Mouse (Mus musculus) midbrain, embryonic 12.5 days (tissue): ENCODE measurements at regions not wholly inside any gene's neighbourhood (a gene's known extent, or its start where the extent isn't known, plus 50 kb on each side); places are given as distances from the start of the nearest gene placed in this dataset.

ENCODE experiments used
- ATAC-seq: fragments of 200-750 bp; cut with Nextera tagmentation; 2 replicates; pipeline ENCODE4 v1.8.0; 2017; ENCODE audit warnings: low read depth, moderate TSS enrichment, moderate library complexity; ENCODE audit not compliant: low FRiP score
- H3K27ac ChIP-seq: fragments of 300-500 bp; sonication (generic); replicated peaks from 2 replicates; pipeline ENCODE4 v1.5.1; 2016; ENCODE audit warnings: mild to moderate bottlenecking
- H3K27me3 ChIP-seq: fragments of 300-500 bp; sonication (generic); 2 replicates; pipeline ENCODE4 v1.6.1; 2016; ENCODE audit warnings: mild to moderate bottlenecking
- H3K36me3 ChIP-seq: fragments of 300-500 bp; sonication (generic); 2 replicates; pipeline ENCODE4 v1.6.1; 2016
- H3K4me1 ChIP-seq: fragments of 300-500 bp; sonication (generic); 2 replicates; pipeline ENCODE4 v1.6.1; 2016
- H3K4me2 ChIP-seq: fragments of 300-500 bp; sonication (generic); replicated peaks from 2 replicates; pipeline ENCODE4 v1.6.1; 2016; ENCODE audit warnings: mild to moderate bottlenecking, moderate library complexity
- H3K4me3 ChIP-seq: fragments of 300-500 bp; sonication (generic); 2 replicates; pipeline ENCODE4 v1.5.1; 2016; ENCODE audit warnings: mild to moderate bottlenecking
- H3K9ac ChIP-seq: fragments of 300-500 bp; sonication (generic); replicated peaks from 2 replicates; pipeline ENCODE4 v1.6.1; 2016; ENCODE audit warnings: mild to moderate bottlenecking, moderate library complexity
- H3K9me3 ChIP-seq: fragments of 300-500 bp; sonication (generic); 2 replicates; pipeline ENCODE4 v1.6.1; 2016; ENCODE audit warnings: mild to moderate bottlenecking
- WGBS: fragments of 180-500 bp; shearing (Covaris S2); methylation state at CpG from one replicate; pipeline ENCODE4 v1.1.7; 2016; 5-methylcytosine and 5-hydroxymethylcytosine counted together

- Histone ChIP-seq H3K4me2 (no peak overlapping the region), H3K36me3 (no peaks in the 10 kb centered on the region), H3K9me3 (no peaks in the 10 kb centered on the region), H3K9ac (no peak overlapping the region), H3K4me1 (peaks cover 7% of the 10 kb centered on the region; the same call in 1 of the 2 replicates), H3K27me3 (no peaks in the 10 kb centered on the region), H3K4me3 (no peak overlapping the region), H3K27ac (no peak overlapping the region)
- 0 out of 2 replicates have a peak, but pooled peaks have one; percentile 27 for ATAC-seq
- WGBS: 60% methylated on average over 7 of the region's 7 CpGs
Observed at GRCm38 (mm10) chr19:59646656-59647055, 188.5 kb downstream of the Emx2 start.

GRCm38 (mm10) chr19:59649421-59649820 lies 191.2 kb downstream of the Emx2 start:
- H3K27ac ChIP-seq: peak overlapping the region; percentile 35; the same call in 1 of the 2 replicates
- H3K9me3 ChIP-seq: no peaks in the 10 kb centered on the region
- H3K4me2 ChIP-seq: no peak overlapping the region

GRCm38 (mm10) chr19:59650611-59651329 lies 192.6 kb downstream of the Emx2 start:
- Histone ChIP-seq H3K36me3 (no peaks in the 10 kb centered on the region), H3K4me2 (no peak overlapping the region), H3K9me3 (no peaks in the 10 kb centered on the region), H3K9ac (no peak overlapping the region), H3K4me1 (peaks cover 11% of the 10 kb centered on the region; the same call in 1 of the 2 replicates), H3K27ac (no peak overlapping the region), H3K27me3 (no peaks in the 10 kb centered on the region), H3K4me3 (no peak overlapping the region)
- no peak for ATAC-seq
- 81% methylated on average over 10 of the region's 10 CpGs for WGBS

More at GRCm38 (mm10) chr19:59649421-59649820, 191.2 kb downstream of the Emx2 start:
- no peak overlapping the region for H3K4me3 ChIP-seq
- no peak for ATAC-seq
- no peaks in the 10 kb centered on the region for H3K27me3 ChIP-seq
- no peak overlapping the region for H3K9ac ChIP-seq
- 75% methylated on average over 5 of the region's 5 CpGs for WGBS
- peaks cover 11% of the 10 kb centered on the region; the same call in 1 of the 2 replicates for H3K4me1 ChIP-seq
- H3K36me3 ChIP-seq: no peaks in the 10 kb centered on the region

- no peak overlapping the region for H3K4me3 ChIP-seq
- no peaks in the 10 kb centered on the region for H3K27me3 ChIP-seq
- no peak for ATAC-seq
- no peak overlapping the region for H3K4me2 ChIP-seq
- peaks cover 11% of the 10 kb centered on the region; the same call in 1 of the 2 replicates for H3K4me1 ChIP-seq
- no peaks in the 10 kb centered on the region for H3K9me3 ChIP-seq
- H3K9ac ChIP-seq: no peak overlapping the region
- 66% methylated on average over 18 of the region's 18 CpGs for WGBS
- no peaks in the 10 kb centered on the region for H3K36me3 ChIP-seq
- no peak overlapping the region for H3K27ac ChIP-seq
Observed at GRCm38 (mm10) chr19:59653631-59654367, 195.6 kb downstream of the Emx2 start.

- 94% methylated on average over 2 of the region's 2 CpGs for WGBS
- Histone ChIP-seq H3K9me3 (no peaks in the 10 kb centered on the region), H3K4me2 (no peak overlapping the region), H3K4me1 (peaks cover 4% of the 10 kb centered on the region; the same call in 1 of the 2 replicates), H3K9ac (no peak overlapping the region), H3K27ac (no peak overlapping the region), H3K27me3 (no peaks in the 10 kb centered on the region), H3K4me3 (no peak overlapping the region), H3K36me3 (no peaks in the 10 kb centered on the region)
- no peak for ATAC-seq
Observed at GRCm38 (mm10) chr19:59655321-59655720, 197.1 kb downstream of the Emx2 start.

GRCm38 (mm10) chr19:59669793-59670192 lies 211.6 kb downstream of the Emx2 start:
- ATAC-seq: no peak
- H3K9me3 ChIP-seq: no peaks in the 10 kb centered on the region
- no peak overlapping the region for H3K4me3 ChIP-seq
- H3K27ac ChIP-seq: no peak overlapping the region
- H3K36me3 ChIP-seq: no peaks in the 10 kb centered on the region
- no peaks in the 10 kb centered on the region for H3K4me1 ChIP-seq
- no peak overlapping the region for H3K4me2 ChIP-seq
- no peaks in the 10 kb centered on the region for H3K27me3 ChIP-seq
- H3K9ac ChIP-seq: no peak overlapping the region

GRCm38 (mm10) chr19:59673537-59673936 lies 215.4 kb downstream of the Emx2 start:
- Histone ChIP-seq H3K27me3 (no peaks in the 10 kb centered on the region), H3K27ac (no peak overlapping the region), H3K4me1 (no peaks in the 10 kb centered on the region), H3K4me2 (no peak overlapping the region), H3K4me3 (no peak overlapping the region), H3K36me3 (no peaks in the 10 kb centered on the region), H3K9me3 (no peaks in the 10 kb centered on the region), H3K9ac (no peak overlapping the region)
- no peak for ATAC-seq

GRCm38 (mm10) chr19:59679191-59679590 lies 221.0 kb downstream of the Emx2 start:
- no peaks in the 10 kb centered on the region for H3K9me3 ChIP-seq
- no peak overlapping the region for H3K27ac ChIP-seq
- ATAC-seq: no peak
- H3K27me3 ChIP-seq: no peaks in the 10 kb centered on the region
- no peak overlapping the region for H3K9ac ChIP-seq
- H3K4me1 ChIP-seq: no peaks in the 10 kb centered on the region
- WGBS: 86% methylated on average over 7 of the region's 7 CpGs
- no peak overlapping the region for H3K4me2 ChIP-seq
- H3K4me3 ChIP-seq: no peak overlapping the region
- no peaks in the 10 kb centered on the region for H3K36me3 ChIP-seq

GRCm38 (mm10) chr19:59680356-59680755 lies 222.2 kb downstream of the Emx2 start:
- no peak overlapping the region for H3K27ac ChIP-seq
- no peaks in the 10 kb centered on the region for H3K9me3 ChIP-seq
- no peak overlapping the region for H3K4me2 ChIP-seq
- no peaks in the 10 kb centered on the region for H3K36me3 ChIP-seq
- H3K27me3 ChIP-seq: no peaks in the 10 kb centered on the region
- H3K4me1 ChIP-seq: no peaks in the 10 kb centered on the region
- WGBS: 93% methylated on average over 4 of the region's 4 CpGs
- no peak overlapping the region for H3K4me3 ChIP-seq
- no peak for ATAC-seq
- no peak overlapping the region for H3K9ac ChIP-seq

GRCm38 (mm10) chr19:59684292-59684691 lies 226.1 kb downstream of the Emx2 start:
- Histone ChIP-seq H3K9ac (no peak overlapping the region), H3K9me3 (no peaks in the 10 kb centered on the region), H3K4me3 (no peak overlapping the region), H3K36me3 (no peaks in the 10 kb centered on the region), H3K4me2 (no peak overlapping the region), H3K4me1 (no peaks in the 10 kb centered on the region), H3K27ac (no peak overlapping the region), H3K27me3 (no peaks in the 10 kb centered on the region)
- no peak for ATAC-seq
- WGBS: 84% methylated on average over 7 of the region's 7 CpGs

- H3K27ac ChIP-seq: no peak overlapping the region
- no peak overlapping the region for H3K4me2 ChIP-seq
- H3K9me3 ChIP-seq: no peaks in the 10 kb centered on the region
- no peaks in the 10 kb centered on the region for H3K27me3 ChIP-seq
- WGBS: 54% methylated on average over 19 of the region's 19 CpGs
- no peak overlapping the region for H3K9ac ChIP-seq
- no peak overlapping the region for H3K4me3 ChIP-seq
- no peaks in the 10 kb centered on the region for H3K36me3 ChIP-seq
- no peaks in the 10 kb centered on the region for H3K4me1 ChIP-seq
- ATAC-seq: no peak
Observed at GRCm38 (mm10) chr19:59685826-59686717, 227.9 kb downstream of the Emx2 start.

GRCm38 (mm10) chr19:59687206-59687605 lies 229.0 kb downstream of the Emx2 start:
- 87% methylated on average over 7 of the region's 7 CpGs for WGBS
- no peak overlapping the region for H3K4me3 ChIP-seq
- ATAC-seq: no peak
- H3K4me1 ChIP-seq: no peaks in the 10 kb centered on the region
- no peaks in the 10 kb centered on the region for H3K36me3 ChIP-seq
- H3K9ac ChIP-seq: no peak overlapping the region
- H3K27ac ChIP-seq: no peak overlapping the region
- no peak overlapping the region for H3K4me2 ChIP-seq
- no peaks in the 10 kb centered on the region for H3K9me3 ChIP-seq
- H3K27me3 ChIP-seq: no peaks in the 10 kb centered on the region
